Mouse (Mus musculus): ENCODE data around the gene Cnnm2. TPM values are rescaled to one million over a fixed set of nuclear protein-coding genes. Genes with fewer than 3 reads are reported as not detected.
A peak's percentile ranks its signal among the peaks of the same experiment; 100 is the strongest.

Cnnm2 gene
- total RNA-seq, 2 experiments from 2014 or later, result 35.6 to 36.1 TPM

GRCm38 (mm10) chr19:46900786-46901185, 139.4 kb downstream of the Cnnm2 start:
- no peak for DNase-seq (ENCODE audit: low spot score in 2 of 2)
- intact Hi-C loops (cut with DNase I), result no loop called here

- no peak for DNase-seq (ENCODE audit: low spot score in 2 of 2)
- intact Hi-C loops (cut with DNase I), result no loop called here
Observed at GRCm38 (mm10) chr19:46901323-46901722, 139.9 kb downstream of the Cnnm2 start.

- intact Hi-C loops (cut with DNase I), result no loop called here
- DNase-seq (ENCODE audit: low spot score in 2 of 2), result no peak
Observed at GRCm38 (mm10) chr19:46903379-46903778, 142.0 kb downstream of the Cnnm2 start.

GRCm38 (mm10) chr19:46904907-46905306, 143.5 kb downstream of the Cnnm2 start:
- DNase-seq (ENCODE audit: low spot score in 2 of 2), result no peak
- intact Hi-C loops (cut with DNase I), result loop anchor here (5.0 kb wide), 1 partner anchor 57 kb away; no protein-coding TSS in a partner anchor

- intact Hi-C loops (cut with DNase I), result loop anchor here (5.0 kb wide), 1 partner anchor 57 kb away; no protein-coding TSS in a partner anchor
- no peak for DNase-seq (ENCODE audit: low spot score in 2 of 2)
Observed at GRCm38 (mm10) chr19:46905383-46905782, 144.0 kb downstream of the Cnnm2 start.

- intact Hi-C loops (cut with DNase I), result loop anchor here (5.0 kb wide), 1 partner anchor 56 kb away; no protein-coding TSS in a partner anchor
- no peak for DNase-seq (ENCODE audit: low spot score in 2 of 2)
Observed at GRCm38 (mm10) chr19:46905971-46906370, 144.6 kb downstream of the Cnnm2 start.

- no peak for DNase-seq (ENCODE audit: low spot score in 2 of 2)
- intact Hi-C loops (cut with DNase I), result loop anchor here (5.0 kb wide), 1 partner anchor 54 kb away; no protein-coding TSS in a partner anchor
Observed at GRCm38 (mm10) chr19:46908207-46908606, 146.8 kb downstream of the Cnnm2 start.

- peak; percentile 33 to 68 for DNase-seq (ENCODE audit: low spot score in 2 of 2)
Observed at GRCm38 (mm10) chr19:46908977-46909376, 147.6 kb downstream of the Cnnm2 start.

GRCm38 (mm10) chr19:46911492-46911891, 150.1 kb downstream of the Cnnm2 start:
- intact Hi-C loops (cut with DNase I), result no loop called here
- DNase-seq (ENCODE audit: low spot score in 2 of 2), result no peak

More at GRCm38 (mm10) chr19:46908977-46909376, 147.6 kb downstream of the Cnnm2 start:
- intact Hi-C loops (cut with DNase I), result loop anchor here (5.0 kb wide), 1 partner anchor 53 kb away; no protein-coding TSS in a partner anchor

GRCm38 (mm10) chr19:46913626-46914025, 152.2 kb downstream of the Cnnm2 start:
- intact Hi-C loops (cut with DNase I), result no loop called here
- DNase-seq (ENCODE audit: low spot score in 2 of 2), result no peak

- intact Hi-C loops (cut with DNase I), result no loop called here
- no peak for DNase-seq (ENCODE audit: low spot score in 2 of 2)
Observed at GRCm38 (mm10) chr19:46915406-46916080, 154.1 kb downstream of the Cnnm2 start.

GRCm38 (mm10) chr19:46920571-46920970, 159.2 kb downstream of the Cnnm2 start:
- DNase-seq (ENCODE audit: low spot score in 2 of 2), result no peak
- intact Hi-C loops (cut with DNase I), result no loop called here

- DNase-seq (ENCODE audit: low spot score in 2 of 2), result no peak
- intact Hi-C loops (cut with DNase I), result no loop called here
Observed at GRCm38 (mm10) chr19:46926357-46926756, 165.0 kb downstream of the Cnnm2 start.

GRCm38 (mm10) chr19:46926951-46927350, 165.6 kb downstream of the Cnnm2 start:
- intact Hi-C loops (cut with DNase I), result no loop called here

GRCm38 (mm10) chr19:46928136-46928535, 166.7 kb downstream of the Cnnm2 start:
- intact Hi-C loops (cut with DNase I), result no loop called here
- DNase-seq (ENCODE audit: low spot score in 2 of 2), result no peak

More at GRCm38 (mm10) chr19:46926951-46927350, 165.6 kb downstream of the Cnnm2 start:
- DNase-seq (ENCODE audit: low spot score in 2 of 2), result no peak

GRCm38 (mm10) chr19:46929044-46929587, 167.7 kb downstream of the Cnnm2 start:
- intact Hi-C loops (cut with DNase I), result no loop called here
- peak; percentile 47 to 55 for DNase-seq (ENCODE audit: low spot score in 2 of 2)

Other genes with a start within 250 kb of the Cnnm2 start
- 100 to 1,000 TPM; 103 to 116 TPM for gene Arl3, start 188.4 kb upstream of the Cnnm2 start, total RNA-seq (2021)
- gene Sfxn2, start 188.2 kb upstream of the Cnnm2 start, total RNA-seq (2021), result 1 to 10 TPM; 4.1 to 6.0 TPM
- 10 to 100 TPM; 40.5 to 45.8 TPM for gene Wbp1l, start 162.5 kb upstream of the Cnnm2 start, total RNA-seq (2021)
- gene Cyp17a1, start 88.4 kb upstream of the Cnnm2 start, total RNA-seq (2021), result not detected
- 10 to 100 TPM; 21.6 to 22.3 TPM for gene Borcs7, start 71.7 kb upstream of the Cnnm2 start, total RNA-seq (2021)
- 10 to 100 TPM; 16.8 to 18.4 TPM for gene As3mt, start 54.1 kb upstream of the Cnnm2 start, total RNA-seq (2021)